Mouse (Mus musculus) small intestine, adult 2 months (tissue): ENCODE measurements around the gene Habp4.

ENCODE experiments used
- CTCF ChIP-seq: fragments of 200-500 bp; IDR thresholded peaks from 2 replicates; pipeline ENCODE4 v1.5.1; 2012; ENCODE audit warnings: low read depth, mild to moderate bottlenecking, control low read depth, inconsistent platforms, low read length, moderate library complexity, mixed read lengths; ENCODE audit not compliant: insufficient replicate concordance, insufficient read length; ENCODE audit errors: extremely low read depth
- POLR2A ChIP-seq: fragments of 200-500 bp; IDR thresholded peaks from 2 replicates; pipeline ENCODE4 v1.6.1; 2012; ENCODE audit warnings: low read depth, mild to moderate bottlenecking, control low read depth, inconsistent platforms, low read length, moderate library complexity

DNA sequence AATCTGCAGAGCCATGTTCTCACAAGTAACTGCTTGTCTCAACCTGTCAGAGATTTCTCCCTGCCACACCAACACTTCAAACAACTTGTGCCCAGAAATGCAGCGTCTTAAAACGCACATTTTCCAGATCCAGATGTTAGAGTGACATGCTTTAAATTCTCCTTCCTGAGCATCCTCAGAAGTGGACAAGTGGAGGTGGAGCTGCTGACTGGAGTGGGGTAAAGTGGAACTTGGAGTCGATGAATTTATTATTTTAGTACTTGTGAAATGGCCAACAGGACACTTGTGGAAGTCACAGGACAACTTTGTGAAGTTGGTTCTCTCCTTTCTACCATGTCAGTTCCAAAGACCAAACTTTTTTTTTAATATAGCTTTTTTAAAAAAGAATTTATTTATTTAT, 64.1 kb downstream of the Habp4 start:
- TF ChIP-seq CTCF (no peak), POLR2A (no peak)
